Mouse (Mus musculus) myocyte (in vitro differentiated cells): ENCODE results near the gene Zmat1.

ENCODE experiments used
- MYOD1 ChIP-seq, 3 experiments: IDR thresholded peaks; one replicate each; pipeline ENCODE4 v1.6.1; 2011; ENCODE audit warnings: control low read depth in 2 of 3, low read depth in 2 of 3, mild to moderate bottlenecking in 2 of 3, moderate library complexity in 1 of 3; ENCODE audit not compliant: insufficient read length in 2 of 3, control insufficient read depth in 1 of 3
- POLR2A ChIP-seq: IDR thresholded peaks from one replicate; pipeline ENCODE4 v1.6.1; 2011; ENCODE audit warnings: low read depth, mild to moderate bottlenecking, control low read depth, moderate library complexity; ENCODE audit not compliant: insufficient read length
- USF1 ChIP-seq: IDR thresholded peaks from one replicate; pipeline ENCODE4 v1.6.1; 2011; ENCODE audit warnings: low read depth, mild to moderate bottlenecking, control low read depth, moderate library complexity

GRCm38 (mm10) chrX:135008021-135008420, 988 bp downstream of the Zmat1 start:
- TF ChIP-seq POLR2A (no peak), MYOD1 (IDR thresholded peaks at IDR 0.05; ENCODE audit: control insufficient read depth in 1 of 3, insufficient read length in 2 of 3, low read depth in 2 of 3) (no peak), USF1 (no peak)
